Mouse (Mus musculus): Measurements from ENCODE around the gene Ss18l2.

Ss18l2 gene

GRCm38 (mm10) chr9:121709898-121710583 lies at the start of gene Ss18l2:
Gene Ss18l2 (plus strand): TSS chr9:121710329.
- DNase-seq: peak; percentile 97

GRCm38 (mm10) chr9:121663467-121663866 lies 46.7 kb upstream of the Ss18l2 start:
- DNase-seq: no peak

- DNase-seq: no peak
Observed at GRCm38 (mm10) chr9:121664104-121664503, 46.0 kb upstream of the Ss18l2 start.

GRCm38 (mm10) chr9:121666957-121667630 lies 43.0 kb upstream of the Ss18l2 start:
- no peak for DNase-seq

- no peak for DNase-seq
Observed at GRCm38 (mm10) chr9:121667822-121668221, 42.3 kb upstream of the Ss18l2 start.

- no peak for DNase-seq
Observed at GRCm38 (mm10) chr9:121669348-121669791, 40.8 kb upstream of the Ss18l2 start.

- DNase-seq: peak; percentile 58
Observed at GRCm38 (mm10) chr9:121671300-121671699, 38.8 kb upstream of the Ss18l2 start.

DNA sequence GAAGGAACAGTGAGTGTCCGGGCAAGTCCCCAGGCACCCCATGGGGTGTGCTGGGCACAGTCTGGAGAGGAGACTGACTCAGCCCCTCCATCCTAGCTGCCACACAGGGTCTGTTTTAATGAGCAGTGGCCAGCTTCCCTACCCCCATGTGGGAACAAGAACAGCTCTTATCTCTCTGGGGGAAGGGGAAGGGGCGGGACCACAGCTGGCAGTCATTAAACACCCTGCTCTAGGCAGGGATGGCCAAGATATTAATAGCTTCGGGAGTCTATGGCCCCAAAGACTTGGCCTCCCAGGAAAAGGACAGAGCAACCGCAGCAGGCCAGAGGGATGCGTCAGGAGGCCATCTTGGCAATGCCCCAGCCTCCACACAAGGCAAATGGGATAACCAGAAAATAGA lies 37.8 kb upstream of the Ss18l2 start:
- no peak for DNase-seq

DNA sequence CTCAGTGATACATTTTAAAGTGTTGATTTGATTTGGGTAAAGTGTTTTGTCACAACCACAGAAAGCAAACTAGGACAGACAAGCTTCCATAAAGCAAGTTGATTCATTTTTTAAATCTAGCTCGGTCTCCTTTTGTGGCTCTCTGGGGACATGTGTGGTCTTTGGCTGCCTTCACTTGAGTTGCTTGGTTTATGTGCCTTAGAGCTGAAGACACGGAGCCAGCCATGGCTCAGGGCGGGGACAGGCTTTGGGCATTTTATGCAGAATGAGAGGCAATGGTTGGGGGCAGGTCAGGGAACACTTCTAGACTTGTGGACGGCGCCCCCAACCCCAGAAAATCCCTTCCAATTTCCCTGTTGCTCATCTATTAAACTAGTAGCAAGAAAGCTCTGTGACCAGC lies 36.4 kb upstream of the Ss18l2 start:
- no peak for DNase-seq

DNA sequence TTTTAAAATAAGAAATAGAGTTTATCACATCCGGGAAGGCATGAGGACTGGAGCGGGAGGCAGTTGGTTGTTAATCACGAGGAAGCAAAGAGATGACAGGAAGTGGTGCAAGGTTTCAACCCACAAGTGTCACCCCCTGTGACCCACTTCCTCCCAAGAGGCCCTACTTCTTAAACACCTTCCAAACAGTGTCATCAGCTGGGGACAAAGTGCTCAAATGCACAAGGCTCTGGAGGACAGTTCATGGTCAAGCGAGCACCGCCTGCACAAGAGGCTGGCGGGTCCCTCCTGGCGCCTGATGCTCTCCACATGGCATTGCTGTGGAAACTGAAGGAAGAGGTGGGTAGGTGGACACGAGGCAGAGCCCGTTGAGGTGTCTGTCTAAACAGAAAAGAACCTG lies 35.1 kb upstream of the Ss18l2 start:
- DNase-seq: no peak

GRCm38 (mm10) chr9:121675556-121675955 lies 34.6 kb upstream of the Ss18l2 start:
- DNase-seq: no peak

- DNase-seq: no peak
Observed at GRCm38 (mm10) chr9:121677069-121677468, 33.1 kb upstream of the Ss18l2 start.

DNA sequence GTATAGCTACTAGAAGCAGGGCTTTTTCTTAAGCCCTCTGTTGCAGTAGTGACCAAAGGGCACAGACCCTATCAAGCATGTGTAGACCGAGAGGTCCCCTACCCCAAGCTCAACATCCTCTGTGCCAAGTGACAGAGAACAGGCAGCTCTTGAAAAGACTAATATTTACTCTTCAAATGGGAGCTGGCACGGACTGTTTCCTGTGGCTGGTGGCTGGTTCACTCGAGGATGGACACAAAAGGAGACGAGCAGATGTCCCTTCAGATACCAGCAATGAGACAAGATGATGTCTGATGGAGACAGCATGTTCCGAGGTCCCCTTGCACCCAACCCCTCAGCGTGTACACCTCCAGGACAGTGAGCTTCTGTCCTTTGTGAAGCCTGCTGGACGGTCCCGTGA lies 32.7 kb upstream of the Ss18l2 start:
- no peak for DNase-seq

GRCm38 (mm10) chr9:121679549-121679948 lies 30.6 kb upstream of the Ss18l2 start:
- peak; percentile 36 for DNase-seq

DNA sequence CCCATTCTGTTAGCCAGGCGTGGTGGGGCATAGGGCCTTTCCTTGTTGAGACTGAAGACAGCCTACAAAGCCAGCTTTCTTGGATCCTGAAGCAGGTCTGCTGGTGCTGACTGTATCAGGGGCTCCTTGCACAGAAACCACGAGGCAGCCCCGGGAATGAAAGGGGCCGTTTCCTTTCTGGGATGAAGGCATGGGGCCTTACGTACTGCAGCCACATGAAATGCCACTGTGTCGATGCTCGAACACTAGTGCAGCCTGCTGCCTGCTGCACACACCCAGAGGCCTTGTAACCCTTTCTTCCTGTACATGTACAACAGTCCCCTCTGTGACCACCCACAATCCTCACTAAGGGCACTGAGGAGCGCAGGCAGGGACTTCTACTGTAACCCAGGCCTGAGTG lies 28.9 kb upstream of the Ss18l2 start:
- DNase-seq: no peak

GRCm38 (mm10) chr9:121682037-121682680 lies 28.0 kb upstream of the Ss18l2 start:
- DNase-seq: no peak

DNA sequence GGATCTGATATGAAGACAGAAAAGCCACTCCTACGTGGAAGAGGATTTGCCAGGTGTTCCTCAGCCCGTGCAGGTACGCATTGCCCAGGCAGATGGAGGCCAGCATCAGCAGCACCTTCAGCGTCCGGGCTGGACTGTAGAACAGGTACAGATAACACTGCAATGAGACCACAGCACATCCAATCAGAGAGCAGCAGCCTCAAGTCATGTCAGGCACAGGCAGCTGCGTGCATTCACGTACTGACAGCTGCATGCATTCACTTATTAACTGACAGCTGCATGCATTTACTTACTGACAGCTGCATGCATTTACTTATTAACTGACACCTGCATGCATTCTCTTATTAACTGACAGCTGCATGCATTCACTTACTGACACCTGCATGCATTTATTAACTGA lies 25.4 kb upstream of the Ss18l2 start:
- DNase-seq: no peak

DNA sequence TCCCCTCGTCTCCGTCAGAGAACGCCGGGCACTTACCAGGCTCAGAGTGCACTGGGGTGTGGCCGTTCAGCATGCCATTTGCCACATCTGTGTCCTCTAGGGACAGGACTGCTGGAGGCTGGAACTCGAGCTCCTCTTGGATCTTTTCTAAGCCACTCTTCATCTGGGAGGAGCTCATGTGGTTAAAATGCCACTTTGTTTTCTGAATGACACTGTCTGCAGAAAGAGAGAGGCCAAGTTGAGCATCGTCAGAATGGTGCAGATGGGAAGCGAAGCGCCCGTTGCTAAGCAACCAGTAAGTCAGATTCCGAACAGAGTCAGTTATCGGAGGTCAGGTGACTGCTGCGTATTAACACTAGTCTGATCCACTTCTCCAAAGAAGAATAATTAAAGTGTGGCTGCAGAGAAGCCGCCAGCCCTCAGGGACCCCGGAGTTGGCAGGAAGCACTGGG lies 19.9 kb upstream of the Ss18l2 start:
- DNase-seq: no peak

- no peak for DNase-seq
Observed at GRCm38 (mm10) chr9:121690734-121691133, 19.4 kb upstream of the Ss18l2 start.

- no peak for DNase-seq
Observed at GRCm38 (mm10) chr9:121694736-121695135, 15.4 kb upstream of the Ss18l2 start.

DNA sequence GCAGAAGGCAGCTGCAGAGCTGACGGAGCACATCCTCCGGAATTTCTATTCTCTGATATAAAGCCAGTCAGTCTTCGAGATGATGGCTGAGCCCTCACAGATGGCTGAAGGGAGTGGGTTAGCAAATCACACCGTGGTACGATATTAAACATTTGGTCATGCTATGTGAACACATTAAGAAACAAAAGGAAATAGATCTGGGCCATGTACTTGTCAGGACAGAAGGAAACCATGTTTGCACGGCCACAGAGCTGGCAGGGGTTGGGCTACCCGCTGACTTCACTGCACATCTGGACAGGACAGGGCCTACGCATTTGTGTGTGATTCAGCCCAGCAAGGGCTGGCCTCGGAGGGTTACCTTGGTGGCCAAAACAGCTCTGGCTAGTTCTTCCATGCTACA lies 13.5 kb upstream of the Ss18l2 start:
- no peak for DNase-seq

- peak; percentile 63 for DNase-seq
Observed at GRCm38 (mm10) chr9:121697150-121698049, 12.7 kb upstream of the Ss18l2 start.

GRCm38 (mm10) chr9:121704261-121704645 lies 5.9 kb upstream of the Ss18l2 start:
- DNase-seq: no peak
